Mouse (Mus musculus) large intestine, adult 2 months (tissue): ENCODE measurements around the gene Twistnb. TPM values are rescaled to one million over a fixed set of nuclear protein-coding genes. Genes with fewer than 3 reads are reported as not detected.

Experiments
- polyA plus RNA-seq: library from polyadenylated mRNA; depleted of rRNA; stranded (reverse); fragments of >200 nt; gene quantifications from 2 replicates; pipeline ENCODE4 v1.2.3, GENCODE M21; 2012; rRNA removed

The Twistnb gene
- polyA plus RNA-seq, 1 experiment: 7.9 TPM

Other genes with a start within 250 kb of the Twistnb start
- gene Efcab10, start 34.8 kb upstream of the Twistnb start, polyA plus RNA-seq: not detected in 2 replicates